Mouse (Mus musculus) liver, adult 10 weeks (tissue): ENCODE data around the gene Sec63. TPM values are rescaled to one million over a fixed set of nuclear protein-coding genes. Genes with fewer than 3 reads are reported as not detected.

Experiments
- polyA plus RNA-seq: library from polyadenylated mRNA; stranded (reverse); fragments of 350-450 nt; fragmentation: Illumina TruSeq; extraction: RNeasy Lipid Tissue Mini Kit (QIAGEN cat#74804); gene quantifications from one replicate; pipeline ENCODE4 v1.2.3, GENCODE M21; 2014; ENCODE audit warnings: low read depth, low replicate concordance

Sec63 gene
- polyA plus RNA-seq, result 124 TPM

DNA sequence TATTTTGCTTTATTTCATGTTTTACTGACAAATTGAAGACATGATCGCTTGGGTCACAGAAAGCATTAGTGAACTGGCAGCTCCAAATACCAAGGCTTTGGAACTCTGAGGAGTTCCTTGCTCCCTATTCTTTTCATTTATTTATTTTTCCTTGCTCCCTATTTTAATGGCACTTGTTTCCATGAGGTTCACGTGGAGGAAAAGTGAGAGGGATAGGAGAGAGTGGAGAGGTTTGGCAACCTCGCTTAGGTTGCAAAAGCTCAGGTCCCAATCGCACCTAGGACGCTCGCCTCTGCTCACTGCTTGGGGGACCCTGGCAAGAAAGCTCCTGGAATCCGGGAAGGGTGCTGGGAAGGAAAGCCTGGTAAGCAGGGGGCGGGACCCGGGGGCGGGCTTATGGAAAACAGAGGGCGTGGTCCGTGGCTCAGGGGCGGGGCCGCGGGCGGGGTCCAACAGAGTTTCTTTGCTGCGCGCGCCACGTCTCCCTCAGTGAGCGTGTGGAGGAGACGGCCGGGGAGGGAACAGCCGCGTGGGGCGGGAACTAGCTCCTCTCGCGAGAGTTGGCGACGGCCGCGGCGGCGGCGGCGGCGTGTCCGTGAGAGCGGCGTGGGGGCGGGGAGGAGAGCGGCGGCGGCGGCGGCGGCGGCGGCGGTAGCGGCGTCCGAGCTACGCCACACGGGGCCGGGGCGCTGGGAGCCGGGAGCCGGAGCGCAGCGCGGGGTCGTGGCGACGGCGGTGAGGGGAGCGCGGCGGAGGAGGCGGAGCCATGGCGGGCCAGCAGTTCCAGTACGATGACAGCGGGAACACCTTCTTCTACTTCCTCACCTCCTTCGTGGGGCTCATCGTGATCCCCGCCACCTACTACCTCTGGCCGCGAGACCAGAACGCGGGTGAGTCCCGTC lies at the start of gene Sec63:
Gene Sec63, plus strand, starts transcription at position 498 of the 902 bp plus-strand sequence.

DNA sequence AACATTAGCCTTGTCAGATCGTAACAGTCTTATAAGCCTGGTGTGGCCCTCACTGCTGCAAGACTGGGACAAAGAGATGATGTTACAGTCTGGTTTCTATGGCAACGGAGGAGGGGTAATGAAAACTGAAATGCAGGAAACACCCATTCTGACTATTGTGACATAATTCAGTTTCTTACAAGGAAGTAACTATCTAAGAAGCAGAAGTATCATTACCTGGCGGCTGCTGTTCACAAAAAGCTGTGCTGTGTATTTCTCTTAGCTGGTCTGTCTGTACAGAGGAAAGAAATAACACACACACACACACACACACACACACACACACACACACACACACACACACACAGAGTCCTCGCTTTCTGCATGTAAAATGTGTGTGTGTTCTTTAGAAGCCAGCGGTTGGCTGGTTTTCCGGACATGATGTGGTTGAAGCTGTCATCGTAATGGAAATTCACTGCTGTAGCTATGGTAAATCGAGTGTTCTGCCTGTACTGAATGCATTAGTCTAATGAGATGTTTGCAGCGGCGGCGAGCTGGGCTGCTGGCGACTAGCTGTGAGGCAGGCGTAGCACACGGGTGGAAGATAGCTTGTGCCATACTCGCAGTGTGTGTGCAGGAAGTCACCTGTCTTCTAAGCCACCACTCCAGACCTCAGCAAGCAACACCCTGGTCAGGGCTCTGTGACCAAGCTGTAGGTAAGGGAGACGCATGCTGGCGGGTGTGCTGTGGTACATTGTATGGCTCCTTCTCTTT lies 99.0 kb downstream of the Sec63 start, which contains the start of gene Scml4:
Gene Scml4, plus strand, starts transcription at position 212 of the 753 bp plus-strand sequence.

Other genes starting within 250 kb of the Sec63 start
- not detected for gene Nr2e1, start 177.9 kb upstream of the Sec63 start, polyA plus RNA-seq
- gene Ostm1, start 177.7 kb upstream of the Sec63 start, polyA plus RNA-seq, result 18.5 TPM
- gene Scml4, start 98.9 kb downstream of the Sec63 start, polyA plus RNA-seq, result 0.08 TPM